Mouse (Mus musculus) layer of hippocampus, postnatal 10 days (tissue): ENCODE data around the gene Zscan20. TPM values are rescaled to one million over a fixed set of nuclear protein-coding genes. Genes with fewer than 3 reads are reported as not detected.

Experiments
- DNase-seq, 2 experiments: peaks; one replicate each; pipeline ENCODE4 v3.0.0; 2021; ENCODE audit warnings: low spot score in 2 of 2
- long read RNA-seq: library from polyadenylated mRNA; stranded (forward); transcript quantifications from one replicate; pipeline ENCODE4 v2.0.0, GENCODE M21; 2023
- total RNA-seq, 2 experiments: library from RNA; stranded (reverse); gene quantifications; 2 replicates each; pipeline ENCODE4 v1.2.3; 2021

The Zscan20 gene
- 1 to 10 TPM; 5.4 to 7.7 TPM for total RNA-seq
- long read RNA-seq, partial matches to known transcripts: 1 of 3 reads
- long read RNA-seq, other reads (novel, unspliced or antisense): 1 of 3 reads

GRCm38 (mm10) chr4:128609925-128610402 lies at the start of gene Zscan20:
Zscan20 (minus strand) TSS chr4:128610098.
- DNase-seq: peak; percentile 92 to 94

DNA sequence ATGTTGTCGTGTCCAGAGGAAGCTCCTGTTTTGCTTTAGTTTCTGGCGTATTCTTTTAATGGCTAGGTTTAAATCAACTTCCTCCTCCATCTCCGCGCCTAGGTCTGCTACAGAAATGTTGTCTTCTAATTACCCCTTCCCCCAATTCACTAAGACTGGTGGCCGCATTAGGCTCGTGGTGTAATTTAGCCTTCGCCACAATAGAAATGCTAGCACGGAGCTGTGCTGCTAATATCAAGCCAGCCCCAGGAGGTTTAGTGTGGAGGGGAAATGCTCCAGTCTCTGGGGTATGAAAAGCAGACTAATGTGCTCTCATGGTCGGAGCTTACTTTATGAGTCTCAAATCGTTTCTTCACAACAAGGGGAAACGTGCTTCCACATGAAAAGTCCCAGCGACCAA lies 45.5 kb upstream of the Zscan20 start:
- no peak for DNase-seq

- peak; percentile 95 to 96 for DNase-seq
Observed at GRCm38 (mm10) chr4:128654505-128655381, 44.8 kb upstream of the Zscan20 start, which contains the start of gene Phc2. Phc2 (plus strand) TSS chr4:128654702.

DNA sequence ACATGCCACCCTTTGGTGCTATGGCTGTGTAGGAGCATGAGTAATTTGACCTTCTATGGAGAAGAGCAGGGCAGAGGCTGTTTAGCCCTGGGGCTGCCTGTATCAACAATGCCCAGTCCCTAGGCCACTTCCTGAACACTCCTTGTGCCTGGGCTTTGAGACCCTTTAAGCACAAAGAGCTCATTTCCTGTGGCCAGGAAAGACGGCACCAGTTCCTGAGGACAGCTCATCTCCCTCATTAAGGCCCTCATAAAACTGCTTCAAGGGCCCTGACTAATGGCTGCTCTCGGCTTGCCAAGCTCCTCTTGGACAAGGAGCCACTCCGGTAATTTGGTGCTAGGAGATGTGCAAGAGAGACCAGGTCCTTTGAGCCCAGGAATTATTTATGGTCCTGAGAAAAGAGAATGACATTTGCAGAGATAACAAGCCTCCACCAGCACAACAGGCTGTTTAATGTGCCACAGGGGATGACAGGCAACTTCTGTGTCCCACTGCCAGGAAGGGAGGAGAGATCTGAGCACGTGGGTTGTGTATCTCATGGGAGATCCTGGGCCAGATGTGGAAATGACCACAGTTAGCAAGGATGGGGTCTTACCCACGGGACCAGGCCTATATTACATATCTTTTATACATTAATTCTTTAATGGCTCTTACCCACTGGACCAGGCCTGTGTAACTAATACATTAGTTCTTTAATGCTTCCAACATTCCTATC lies 42.8 kb upstream of the Zscan20 start:
- DNase-seq: no peak

GRCm38 (mm10) chr4:128651530-128651929 lies 41.6 kb upstream of the Zscan20 start:
- no peak for DNase-seq

GRCm38 (mm10) chr4:128648567-128649255 lies 38.8 kb upstream of the Zscan20 start:
- DNase-seq: no peak

GRCm38 (mm10) chr4:128646762-128647161 lies 36.9 kb upstream of the Zscan20 start:
- no peak for DNase-seq

DNA sequence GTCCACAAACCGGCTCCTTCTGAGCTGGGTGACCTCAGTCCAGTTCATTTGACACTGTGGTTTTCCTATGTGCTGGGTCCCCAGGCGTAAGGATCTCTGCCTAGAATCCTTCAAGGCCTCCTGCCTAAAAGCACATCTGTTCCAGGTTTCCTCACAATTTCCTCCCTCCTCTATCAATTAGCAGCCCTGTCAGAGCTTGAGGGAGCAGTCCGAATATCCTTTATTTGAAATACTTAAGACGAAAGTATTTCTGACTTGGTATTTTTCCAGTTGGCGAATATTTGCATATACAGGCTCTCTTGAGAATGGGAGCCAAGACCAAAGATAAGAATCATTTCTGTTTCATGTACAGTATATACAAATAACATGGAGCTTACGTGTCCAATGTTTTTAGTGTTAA lies 36.0 kb upstream of the Zscan20 start:
- no peak for DNase-seq

DNA sequence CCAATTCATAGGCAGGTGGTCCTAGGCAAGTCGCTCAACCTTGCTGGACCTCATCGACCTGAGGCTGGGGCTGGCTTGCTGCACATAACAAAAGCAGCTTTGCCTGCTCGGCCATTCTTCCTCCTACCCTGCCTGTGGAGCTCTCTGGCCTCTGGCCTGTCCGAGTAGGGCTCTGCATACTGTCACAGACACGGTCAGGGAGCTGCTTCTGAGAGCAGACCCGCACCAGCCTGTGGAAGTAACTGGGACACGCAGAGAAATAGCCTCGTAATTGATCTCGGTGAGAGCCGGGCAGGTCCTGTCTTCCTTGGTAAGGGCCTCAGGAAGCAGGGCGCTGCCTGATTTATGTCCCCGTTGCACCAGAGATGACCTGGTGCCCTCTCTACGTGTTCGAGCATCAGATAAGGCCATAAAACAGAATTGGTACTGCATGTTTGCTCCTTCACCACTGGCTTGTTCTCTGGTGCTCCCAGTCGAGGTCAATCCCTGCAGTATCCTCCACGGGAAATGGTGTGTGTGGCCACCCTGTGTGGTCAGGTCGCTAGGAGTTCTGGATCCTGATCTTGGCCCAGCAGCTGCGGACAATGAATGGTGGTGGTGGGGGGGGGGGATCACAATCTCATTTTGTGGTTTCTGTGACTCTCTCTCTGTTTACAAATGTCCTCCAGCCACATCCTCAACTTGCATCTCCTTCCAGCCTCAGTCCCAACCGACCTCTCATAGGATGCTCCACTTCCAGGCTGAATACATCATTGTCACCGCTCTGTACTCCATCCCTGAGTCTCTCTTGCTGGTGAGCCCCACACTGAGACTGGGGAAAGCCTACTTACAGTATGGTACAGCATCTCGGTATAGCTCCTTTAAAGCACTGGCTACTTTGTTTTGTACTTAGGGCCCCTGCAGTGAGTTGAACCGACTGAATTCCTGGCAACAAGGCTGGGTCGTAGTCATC lies 32.1 kb upstream of the Zscan20 start:
- no peak for DNase-seq

DNA sequence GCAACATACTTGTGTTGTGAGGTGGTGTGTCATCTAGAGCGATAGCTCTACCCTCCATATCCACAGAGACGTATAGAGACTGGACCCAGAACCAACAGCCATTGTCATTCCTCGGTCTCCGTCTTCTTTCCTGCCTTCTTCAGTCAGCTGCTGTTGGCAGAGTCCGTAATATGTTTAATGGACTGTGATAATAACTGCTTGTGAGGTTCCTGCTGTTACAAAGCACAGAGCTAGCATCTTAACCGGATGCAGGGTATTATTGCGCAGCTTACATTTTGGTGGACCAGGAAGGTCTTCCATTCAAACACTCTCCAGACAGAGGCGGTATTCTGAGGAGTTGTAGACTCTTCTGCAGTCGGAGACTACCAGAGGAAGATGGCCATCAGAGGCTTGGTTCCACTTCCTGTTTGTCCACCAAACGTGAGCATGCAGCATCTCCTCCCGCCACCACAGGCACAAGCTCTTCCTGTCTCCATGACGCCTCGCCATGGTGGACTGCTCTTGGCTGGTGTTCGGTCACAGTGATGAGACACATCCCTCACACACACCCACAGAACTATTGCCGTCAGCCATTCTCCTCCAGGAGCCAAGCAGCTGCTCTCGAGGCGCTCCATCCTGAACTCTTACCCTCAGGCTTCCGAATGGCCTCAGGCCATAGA lies 28.5 kb upstream of the Zscan20 start:
- DNase-seq: no peak

GRCm38 (mm10) chr4:128637250-128637649 lies 27.4 kb upstream of the Zscan20 start:
- DNase-seq: no peak

DNA sequence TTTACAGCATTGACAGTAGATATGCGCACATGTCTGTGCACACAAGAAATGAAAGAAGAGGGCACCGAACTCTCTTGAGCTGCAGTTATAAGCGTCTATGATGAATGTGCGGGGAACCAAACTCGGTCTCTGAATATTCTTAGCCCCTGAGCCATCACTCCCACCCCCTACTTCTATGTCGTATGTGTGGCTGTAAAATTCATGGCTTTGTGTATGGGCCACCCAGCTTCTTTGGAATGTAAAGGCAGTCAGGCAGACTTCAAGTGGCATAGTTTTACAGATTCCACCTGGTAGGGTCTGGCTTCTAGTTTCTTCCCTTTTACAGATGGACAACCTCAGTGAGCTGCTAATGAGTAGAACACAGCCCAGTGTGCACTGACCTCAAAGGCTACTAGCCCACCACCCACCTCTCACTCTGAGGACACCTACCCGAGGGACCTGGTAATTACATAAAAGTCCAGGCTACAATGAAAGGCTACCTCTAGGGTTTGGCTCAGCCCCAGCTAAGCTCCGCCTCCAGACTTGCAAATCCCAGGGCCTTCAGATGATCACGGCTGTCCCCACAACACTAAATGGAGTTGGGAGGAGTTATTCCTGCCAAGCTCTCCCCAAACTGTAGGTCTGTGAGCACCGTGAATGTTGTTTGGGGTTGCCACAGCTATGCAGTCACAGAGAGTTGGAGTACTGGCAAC lies 26.1 kb upstream of the Zscan20 start:
- no peak for DNase-seq

- DNase-seq: no peak
Observed at GRCm38 (mm10) chr4:128635451-128635850, 25.6 kb upstream of the Zscan20 start.

DNA sequence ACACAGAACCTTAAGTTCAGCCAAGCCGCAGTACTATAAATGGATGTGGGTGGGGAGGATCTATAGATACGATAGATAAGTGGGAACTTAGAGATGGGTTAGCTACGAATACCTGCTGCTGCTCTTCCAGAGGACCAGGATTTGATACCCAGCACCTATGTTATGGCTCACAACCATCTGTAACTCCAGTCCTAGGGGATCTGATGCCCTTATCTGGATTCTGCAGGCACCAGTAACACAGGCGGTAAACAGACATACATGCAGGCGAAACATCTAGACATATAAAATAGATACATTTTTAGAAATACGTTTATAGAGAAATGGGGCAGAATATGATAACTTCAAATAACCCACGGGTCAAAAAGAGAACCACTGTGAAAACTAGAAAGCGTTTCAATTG lies 11.2 kb upstream of the Zscan20 start:
- DNase-seq: no peak

GRCm38 (mm10) chr4:128620572-128620971 lies 10.7 kb upstream of the Zscan20 start:
- DNase-seq: no peak

DNA sequence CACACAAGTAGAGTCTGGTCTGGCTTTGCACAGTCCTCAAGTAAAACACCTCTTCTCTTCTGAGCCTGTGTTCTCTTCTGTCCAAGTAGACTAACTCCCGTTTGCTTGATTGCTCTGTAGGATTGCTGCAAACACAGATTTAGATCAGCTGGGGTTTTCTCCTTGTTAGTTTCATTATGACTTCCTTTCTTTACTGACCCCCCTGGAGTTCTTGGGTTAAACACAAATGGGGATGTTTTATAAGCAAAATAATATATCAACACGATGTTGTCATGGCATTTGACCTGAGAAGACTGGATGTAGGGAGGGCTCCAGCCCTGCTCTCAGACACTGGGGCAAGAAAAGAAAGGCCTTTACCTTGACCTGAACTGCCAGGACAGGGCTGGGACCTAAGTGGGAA lies 9.1 kb upstream of the Zscan20 start:
- no peak for DNase-seq

DNA sequence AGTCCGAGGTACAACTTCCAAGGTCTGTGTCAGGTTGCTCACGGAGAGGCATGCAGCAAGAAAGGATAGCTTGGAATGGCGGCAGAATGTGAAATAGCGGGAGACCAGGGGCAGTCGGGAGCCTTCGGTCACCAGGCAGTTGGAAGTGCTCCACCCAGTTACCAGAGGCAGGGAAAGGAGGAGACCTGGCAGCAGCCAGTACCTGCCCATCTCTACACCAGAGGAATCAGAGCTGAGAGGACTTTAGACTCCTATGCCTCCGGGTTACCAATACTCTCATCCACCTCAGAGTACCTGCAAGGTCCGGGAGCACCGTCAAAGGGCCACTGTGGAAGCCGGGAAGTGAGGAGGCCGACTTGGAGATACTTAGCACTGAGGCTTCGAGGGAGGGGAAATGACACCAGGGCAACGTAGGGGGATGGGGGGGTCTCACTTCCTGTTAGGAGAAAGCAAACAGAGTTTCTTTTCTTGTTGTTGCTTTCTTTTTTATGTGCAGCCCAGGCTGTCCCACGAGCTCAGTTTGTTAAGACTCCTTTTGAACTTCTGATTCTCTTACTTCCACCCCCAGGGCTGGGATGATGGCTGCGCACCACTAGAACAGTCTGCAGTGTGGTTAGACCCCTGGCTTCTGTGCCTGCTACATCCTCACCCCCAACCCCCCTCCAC lies 8.5 kb upstream of the Zscan20 start, which contains the start of gene Tlr12:
Gene Tlr12 (minus strand): TSS at position 374 of the 666 bp plus-strand sequence.
- no peak for DNase-seq

- DNase-seq: no peak
Observed at GRCm38 (mm10) chr4:128617363-128618120, 7.6 kb upstream of the Zscan20 start.
